Mouse (Mus musculus): ENCODE measurements at regions not wholly inside any gene's neighbourhood (a gene's known extent, or its start where the extent isn't known, plus 50 kb on each side); places are given as distances from the start of the nearest gene placed in this dataset.

DNA sequence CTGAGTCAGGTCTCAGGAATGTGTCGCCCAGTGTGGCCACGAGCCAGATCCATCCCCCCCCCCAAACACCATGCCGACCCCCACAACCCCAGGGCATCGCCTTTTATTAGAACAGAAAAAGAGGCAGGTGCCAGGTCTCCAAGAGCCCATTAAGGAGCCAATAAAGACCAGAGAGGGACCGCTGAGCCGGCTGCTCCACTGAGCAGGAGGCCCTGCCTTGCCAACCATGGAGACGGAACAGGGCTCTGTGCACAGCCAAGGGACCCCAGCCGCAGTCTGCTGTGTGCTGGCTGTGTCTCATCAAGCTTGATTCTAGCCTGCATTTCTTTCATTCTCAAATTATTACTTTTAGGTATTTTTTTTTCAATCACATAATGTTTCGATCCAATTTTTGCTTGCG, 86.7 kb upstream of the Wnt4 start:
- Histone ChIP-seq H3K27ac (no peak overlapping the region), H3K9ac (no peak overlapping the region), H3K27me3 (ENCODE audit: control insufficient read depth, insufficient read depth, low read length) (no peaks in the 10 kb centered on the region), H3K4me1 (replicated peaks; ENCODE audit: control insufficient read depth, insufficient read depth, low read length) (no peaks in the 10 kb centered on the region), H3K4me3 (replicated peaks; ENCODE audit: low read length) (no peak overlapping the region), H3K4me2 (replicated peaks) (no peak overlapping the region), H3K36me3 (replicated peaks; ENCODE audit: control insufficient read depth, insufficient read depth) (no peaks in the 10 kb centered on the region), H3K9me3 (ENCODE audit: control insufficient read depth, low read length) (no peaks in the 10 kb centered on the region)
- 48% methylated on average over 10 of the region's 10 CpGs for WGBS
- DNase-seq (ENCODE audit: low spot score), result no peak
- ATAC-seq (ENCODE audit: low FRiP score), result no peak

- 91% methylated on average over 4 of the region's 4 CpGs for WGBS
- Histone ChIP-seq H3K27ac (no peak overlapping the region), H3K4me2 (replicated peaks) (no peak overlapping the region), H3K9me3 (ENCODE audit: control insufficient read depth, low read length) (no peaks in the 10 kb centered on the region), H3K36me3 (replicated peaks; ENCODE audit: control insufficient read depth, insufficient read depth) (no peaks in the 10 kb centered on the region), H3K27me3 (ENCODE audit: control insufficient read depth, insufficient read depth, low read length) (no peaks in the 10 kb centered on the region), H3K4me3 (replicated peaks; ENCODE audit: low read length) (no peak overlapping the region), H3K4me1 (replicated peaks; ENCODE audit: control insufficient read depth, insufficient read depth, low read length) (no peaks in the 10 kb centered on the region), H3K9ac (no peak overlapping the region)
- ATAC-seq (ENCODE audit: low FRiP score) (no peak), DNase-seq (ENCODE audit: low spot score) (no peak)
Measured at GRCm38 (mm10) chr4:137189801-137190200, 87.5 kb upstream of the Wnt4 start.

- WGBS, result 73% methylated on average over 6 of the region's 6 CpGs
- no peaks in the 10 kb centered on the region for H3K9me3 ChIP-seq (ENCODE audit: control insufficient read depth, low read length)
- H3K4me1 ChIP-seq (replicated peaks; ENCODE audit: control insufficient read depth, insufficient read depth, low read length), result no peaks in the 10 kb centered on the region
- no peak overlapping the region for H3K9ac ChIP-seq
- H3K27ac ChIP-seq, result no peak overlapping the region
- no peaks in the 10 kb centered on the region for H3K27me3 ChIP-seq (ENCODE audit: control insufficient read depth, insufficient read depth, low read length)
- DNase-seq (ENCODE audit: low spot score) (no peak), ATAC-seq (ENCODE audit: low FRiP score) (no peak)
- no peak overlapping the region for H3K4me3 ChIP-seq (replicated peaks; ENCODE audit: low read length)
- H3K4me2 ChIP-seq (replicated peaks), result no peak overlapping the region
- H3K36me3 ChIP-seq (replicated peaks; ENCODE audit: control insufficient read depth, insufficient read depth), result no peaks in the 10 kb centered on the region
Measured at GRCm38 (mm10) chr4:137189058-137189457, 88.2 kb upstream of the Wnt4 start.

- Histone ChIP-seq H3K4me2 (replicated peaks) (no peak overlapping the region), H3K27ac (no peak overlapping the region), H3K36me3 (replicated peaks; ENCODE audit: control insufficient read depth, insufficient read depth) (no peaks in the 10 kb centered on the region), H3K9ac (no peak overlapping the region), H3K27me3 (ENCODE audit: control insufficient read depth, insufficient read depth, low read length) (no peaks in the 10 kb centered on the region), H3K4me1 (replicated peaks; ENCODE audit: control insufficient read depth, insufficient read depth, low read length) (no peaks in the 10 kb centered on the region), H3K4me3 (replicated peaks; ENCODE audit: low read length) (no peak overlapping the region), H3K9me3 (ENCODE audit: control insufficient read depth, low read length) (no peaks in the 10 kb centered on the region)
- no peak for DNase-seq (ENCODE audit: low spot score)
- WGBS, result 77% methylated on average over 3 of the region's 3 CpGs
- ATAC-seq (ENCODE audit: low FRiP score), result no peak
Measured at GRCm38 (mm10) chr4:137187592-137187991, 89.7 kb upstream of the Wnt4 start.

DNA sequence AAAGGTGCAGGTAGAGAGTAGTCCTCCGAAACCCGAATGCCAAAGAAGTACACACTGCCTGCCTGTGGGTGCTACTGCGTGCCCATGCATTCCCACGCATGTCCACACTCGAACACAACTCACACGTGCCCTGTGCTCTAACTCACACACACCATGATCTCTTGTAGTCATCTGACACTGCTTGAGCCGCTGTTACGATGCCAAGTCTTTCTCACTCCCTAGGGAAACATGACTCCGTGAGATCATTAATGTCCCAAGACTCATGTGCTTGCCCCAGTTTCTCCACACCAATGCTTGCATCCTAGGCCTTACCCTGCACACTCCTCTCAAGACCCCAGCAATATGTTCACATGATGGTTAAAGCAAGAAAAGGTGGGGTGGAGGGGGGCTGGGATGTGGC, 90.2 kb upstream of the Wnt4 start:
- H3K9me3 ChIP-seq (ENCODE audit: control insufficient read depth, low read length), result no peaks in the 10 kb centered on the region
- no peaks in the 10 kb centered on the region for H3K36me3 ChIP-seq (replicated peaks; ENCODE audit: control insufficient read depth, insufficient read depth)
- H3K27me3 ChIP-seq (ENCODE audit: control insufficient read depth, insufficient read depth, low read length), result no peaks in the 10 kb centered on the region
- no peak overlapping the region for H3K4me2 ChIP-seq (replicated peaks)
- DNase-seq (ENCODE audit: low spot score), result no peak
- H3K9ac ChIP-seq, result no peak overlapping the region
- H3K4me3 ChIP-seq (replicated peaks; ENCODE audit: low read length), result no peak overlapping the region
- 90% methylated on average over 9 of the region's 9 CpGs for WGBS
- no peaks in the 10 kb centered on the region for H3K4me1 ChIP-seq (replicated peaks; ENCODE audit: control insufficient read depth, insufficient read depth, low read length)
- no peak overlapping the region for H3K27ac ChIP-seq
- no peak for ATAC-seq (ENCODE audit: low FRiP score)

- Histone ChIP-seq H3K27ac (no peak overlapping the region), H3K36me3 (replicated peaks; ENCODE audit: control insufficient read depth, insufficient read depth) (no peaks in the 10 kb centered on the region), H3K4me1 (replicated peaks; ENCODE audit: control insufficient read depth, insufficient read depth, low read length) (no peaks in the 10 kb centered on the region), H3K9ac (no peak overlapping the region), H3K27me3 (ENCODE audit: control insufficient read depth, insufficient read depth, low read length) (no peaks in the 10 kb centered on the region), H3K4me3 (replicated peaks; ENCODE audit: low read length) (no peak overlapping the region), H3K9me3 (ENCODE audit: control insufficient read depth, low read length) (no peaks in the 10 kb centered on the region), H3K4me2 (replicated peaks) (no peak overlapping the region)
- no peak for ATAC-seq (ENCODE audit: low FRiP score)
- no peak for DNase-seq (ENCODE audit: low spot score)
- WGBS, result 92% methylated on average over 4 of the region's 4 CpGs
Measured at GRCm38 (mm10) chr4:137185001-137185400, 92.3 kb upstream of the Wnt4 start.

GRCm38 (mm10) chr4:137183181-137183850, 94.0 kb upstream of the Wnt4 start:
- H3K9me3 ChIP-seq (ENCODE audit: control insufficient read depth, low read length), result no peaks in the 10 kb centered on the region
- no peak overlapping the region for H3K4me3 ChIP-seq (replicated peaks; ENCODE audit: low read length)
- H3K4me1 ChIP-seq (replicated peaks; ENCODE audit: control insufficient read depth, insufficient read depth, low read length), result no peaks in the 10 kb centered on the region
- no peaks in the 10 kb centered on the region for H3K36me3 ChIP-seq (replicated peaks; ENCODE audit: control insufficient read depth, insufficient read depth)
- no peak overlapping the region for H3K9ac ChIP-seq
- WGBS, result 66% methylated on average over 10 of the region's 10 CpGs
- ATAC-seq (ENCODE audit: low FRiP score) (no peak), DNase-seq (ENCODE audit: low spot score) (no peak)
- H3K4me2 ChIP-seq (replicated peaks), result no peak overlapping the region
- H3K27me3 ChIP-seq (ENCODE audit: control insufficient read depth, insufficient read depth, low read length), result no peaks in the 10 kb centered on the region
- H3K27ac ChIP-seq, result no peak overlapping the region

DNA sequence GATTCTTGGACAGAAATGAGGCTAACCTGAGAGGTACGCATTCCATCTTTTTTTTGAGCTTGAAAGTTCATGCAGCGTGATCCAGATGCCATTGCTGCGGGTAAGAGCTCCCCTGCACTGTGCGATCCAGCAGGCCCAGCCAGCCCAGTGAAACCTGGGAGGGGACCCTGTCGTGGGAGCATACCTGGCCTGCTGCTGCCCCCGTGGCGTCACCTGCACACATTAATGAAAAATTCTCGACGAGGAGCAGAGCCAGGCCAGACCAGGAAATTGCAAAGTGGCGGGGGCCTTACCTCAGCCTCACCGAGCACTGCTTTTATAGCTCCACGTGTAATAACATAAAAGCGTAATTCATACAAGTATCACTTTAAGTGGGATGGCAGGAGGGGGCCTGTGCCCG, 94.7 kb upstream of the Wnt4 start:
- Histone ChIP-seq H3K4me2 (replicated peaks) (no peak overlapping the region), H3K9me3 (ENCODE audit: control insufficient read depth, low read length) (no peaks in the 10 kb centered on the region), H3K4me3 (replicated peaks; ENCODE audit: low read length) (no peak overlapping the region), H3K36me3 (replicated peaks; ENCODE audit: control insufficient read depth, insufficient read depth) (no peaks in the 10 kb centered on the region), H3K4me1 (replicated peaks; ENCODE audit: control insufficient read depth, insufficient read depth, low read length) (no peaks in the 10 kb centered on the region), H3K27me3 (ENCODE audit: control insufficient read depth, insufficient read depth, low read length) (no peaks in the 10 kb centered on the region), H3K9ac (no peak overlapping the region), H3K27ac (no peak overlapping the region)
- WGBS, result 88% methylated on average over 14 of the region's 14 CpGs
- ATAC-seq (ENCODE audit: low FRiP score) (no peak), DNase-seq (ENCODE audit: low spot score) (no peak)

GRCm38 (mm10) chr4:137181252-137181651, 96.0 kb upstream of the Wnt4 start:
- no peaks in the 10 kb centered on the region for H3K9me3 ChIP-seq (ENCODE audit: control insufficient read depth, low read length)
- ATAC-seq (ENCODE audit: low FRiP score), result no peak
- no peaks in the 10 kb centered on the region for H3K4me1 ChIP-seq (replicated peaks; ENCODE audit: control insufficient read depth, insufficient read depth, low read length)
- no peaks in the 10 kb centered on the region for H3K27me3 ChIP-seq (ENCODE audit: control insufficient read depth, insufficient read depth, low read length)
- WGBS, result 72% methylated on average over 8 of the region's 8 CpGs
- H3K36me3 ChIP-seq (replicated peaks; ENCODE audit: control insufficient read depth, insufficient read depth), result no peaks in the 10 kb centered on the region
- no peak overlapping the region for H3K27ac ChIP-seq
- no peak overlapping the region for H3K9ac ChIP-seq
- H3K4me3 ChIP-seq (replicated peaks; ENCODE audit: low read length), result no peak overlapping the region
- DNase-seq (ENCODE audit: low spot score), result no peak
- H3K4me2 ChIP-seq (replicated peaks), result no peak overlapping the region

DNA sequence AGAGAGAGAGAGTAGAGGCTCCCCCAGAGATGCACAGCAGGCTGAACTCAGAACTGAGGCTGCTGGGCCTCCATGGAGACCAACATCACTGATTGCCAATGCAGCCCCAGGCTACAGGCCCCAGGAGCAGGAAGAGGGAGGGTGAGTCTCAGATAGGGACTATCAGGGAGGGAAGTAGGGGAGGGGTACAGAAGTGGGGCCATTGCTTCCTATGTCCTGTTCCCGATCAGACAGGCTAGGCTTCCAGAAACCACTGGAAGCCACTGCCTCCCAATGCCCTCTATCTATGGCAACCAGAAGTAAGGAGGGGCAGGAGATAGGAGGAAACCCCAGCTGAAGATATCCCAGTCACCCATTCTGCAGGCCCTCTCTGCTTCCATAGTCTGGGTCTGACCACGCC, 97.2 kb upstream of the Wnt4 start:
- DNase-seq (ENCODE audit: low spot score) (no peak), ATAC-seq (ENCODE audit: low FRiP score) (no peak)
- Histone ChIP-seq H3K9ac (no peak overlapping the region), H3K4me1 (replicated peaks; ENCODE audit: control insufficient read depth, insufficient read depth, low read length) (no peaks in the 10 kb centered on the region), H3K9me3 (ENCODE audit: control insufficient read depth, low read length) (no peaks in the 10 kb centered on the region), H3K4me3 (replicated peaks; ENCODE audit: low read length) (no peak overlapping the region), H3K36me3 (replicated peaks; ENCODE audit: control insufficient read depth, insufficient read depth) (no peaks in the 10 kb centered on the region), H3K27me3 (ENCODE audit: control insufficient read depth, insufficient read depth, low read length) (no peaks in the 10 kb centered on the region), H3K4me2 (replicated peaks) (no peak overlapping the region), H3K27ac (no peak overlapping the region)
- WGBS, result 78% methylated on average over 2 of the region's 2 CpGs
